Mouse (Mus musculus) embryonic facial prominence, embryonic 12.5 days (tissue): ENCODE data around the gene Gab3. TPM values are rescaled to one million over a fixed set of nuclear protein-coding genes. Genes with fewer than 3 reads are reported as not detected.
"Not testable (repeated sequence)": the region's sequence is repeated elsewhere in the genome, so short reads cannot be mapped to it uniquely, and the experiment has no call there.

Experiments used
- ATAC-seq: fragments of 200-750 bp; cut with Nextera tagmentation; 2 replicates; pipeline ENCODE4 v1.8.0; 2017; ENCODE audit not compliant: insufficient number of reproducible peaks, insufficient read depth, low FRiP score, low TSS enrichment
- H3K27ac ChIP-seq: fragments of 300-500 bp; sonication (generic); 2 replicates; pipeline ENCODE4 v1.5.1; 2016; ENCODE audit warnings: mild to moderate bottlenecking
- H3K27me3 ChIP-seq: fragments of 300-500 bp; sonication (generic); 2 replicates; pipeline ENCODE4 v1.6.1; 2016; ENCODE audit warnings: mild to moderate bottlenecking, moderate library complexity
- H3K36me3 ChIP-seq: fragments of 300-500 bp; sonication (generic); 2 replicates; pipeline ENCODE4 v1.6.1; 2016; ENCODE audit warnings: mild to moderate bottlenecking
- H3K4me1 ChIP-seq: fragments of 300-500 bp; sonication (generic); 2 replicates; pipeline ENCODE4 v1.6.1; 2016
- H3K4me2 ChIP-seq: fragments of 300-500 bp; sonication (generic); replicated peaks from 2 replicates; pipeline ENCODE4 v1.6.1; 2016; ENCODE audit warnings: mild to moderate bottlenecking, moderate library complexity
- H3K4me3 ChIP-seq: fragments of 300-500 bp; sonication (generic); 2 replicates; pipeline ENCODE4 v1.5.1; 2016; ENCODE audit warnings: mild to moderate bottlenecking
- H3K9ac ChIP-seq: fragments of 300-500 bp; sonication (generic); 2 replicates; pipeline ENCODE4 v1.6.1; 2016; ENCODE audit warnings: mild to moderate bottlenecking, moderate library complexity
- H3K9me3 ChIP-seq: fragments of 300-500 bp; sonication (generic); 2 replicates; pipeline ENCODE4 v1.6.1; 2016; ENCODE audit warnings: mild to moderate bottlenecking, moderate library complexity
- WGBS: fragments of 180-500 bp; shearing (Covaris S2); methylation state at CpG from one replicate; pipeline ENCODE4 v1.1.7; 2016; 5-methylcytosine and 5-hydroxymethylcytosine counted together
- polyA plus RNA-seq: library from polyadenylated mRNA; unstranded; fragments of >200 nt; fragmentation: Nextera tagmentation; extraction: Ambion mirVana; gene quantifications from 2 replicates; pipeline ENCODE4 v1.2.1, GENCODE M21; 2016

The Gab3 gene
- polyA plus RNA-seq, 1 experiment from 2014 or later: 1.5 TPM

DNA sequence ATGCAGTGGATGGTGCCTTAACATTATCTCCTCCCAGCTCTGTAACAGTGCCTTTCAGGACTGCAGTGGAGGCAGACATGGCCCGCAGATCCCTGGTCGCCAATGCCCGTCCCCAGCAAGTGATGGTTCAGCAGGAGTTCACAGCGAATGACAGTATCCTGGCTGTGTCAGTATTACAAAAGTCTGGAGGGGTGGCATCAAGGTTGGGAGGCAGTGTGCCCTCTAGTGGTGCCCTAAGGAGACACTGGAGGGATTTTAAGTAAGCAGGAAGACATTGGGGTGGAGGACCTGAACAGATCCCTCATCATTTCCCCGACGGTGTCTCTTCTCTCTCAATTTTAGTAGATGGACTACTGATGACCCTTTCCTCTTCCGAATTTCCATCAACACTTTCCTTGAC lies 126.1 kb downstream of the Gab3 start:
- H3K4me1 ChIP-seq, H3K4me3 ChIP-seq, H3K36me3 ChIP-seq, ATAC-seq, H3K27ac ChIP-seq, H3K9me3 ChIP-seq, H3K27me3 ChIP-seq, H3K4me2 ChIP-seq, H3K9ac ChIP-seq: not testable (repeated sequence)
- WGBS: 68% methylated on average over 7 of the region's 7 CpGs

Other genes with a start within 250 kb of the Gab3 start
- not detected in 2 replicates for gene Gm5936, start 248.3 kb downstream of the Gab3 start, polyA plus RNA-seq
- gene Dkc1, start 10.4 kb upstream of the Gab3 start, polyA plus RNA-seq: 130 and 133 TPM in 2 replicates
- 39.7 and 40.7 TPM in 2 replicates for gene Mpp1, start 45.6 kb upstream of the Gab3 start, polyA plus RNA-seq
- not detected in 2 replicates for gene Smim9, start 78.3 kb upstream of the Gab3 start, polyA plus RNA-seq